Mouse (Mus musculus): Measurements from ENCODE around the gene Naa40.

Gene Naa40

GRCm38 (mm10) chr19:7240782-7241690, at the start of gene Naa40:
Gene Naa40, minus strand, starts transcription at chr19:7241183.
- DNase-seq (ENCODE audit: low spot score) = peak; percentile 93

- peak; percentile 62 for DNase-seq (ENCODE audit: low spot score)
Measured at GRCm38 (mm10) chr19:7289767-7290166, 48.8 kb upstream of the Naa40 start.

GRCm38 (mm10) chr19:7288288-7288687, 47.3 kb upstream of the Naa40 start:
- DNase-seq (ENCODE audit: low spot score) = no peak

GRCm38 (mm10) chr19:7286563-7287315, 45.8 kb upstream of the Naa40 start:
- DNase-seq (ENCODE audit: low spot score) = no peak

- no peak for DNase-seq (ENCODE audit: low spot score)
Measured at GRCm38 (mm10) chr19:7280557-7281330, 39.8 kb upstream of the Naa40 start.

GRCm38 (mm10) chr19:7279114-7279513, 38.1 kb upstream of the Naa40 start:
- peak; percentile 48 for DNase-seq (ENCODE audit: low spot score)

GRCm38 (mm10) chr19:7278200-7278906, 37.4 kb upstream of the Naa40 start:
- DNase-seq (ENCODE audit: low spot score) = peak; percentile 13

GRCm38 (mm10) chr19:7276796-7277195, 35.8 kb upstream of the Naa40 start:
- no peak for DNase-seq (ENCODE audit: low spot score)

GRCm38 (mm10) chr19:7276053-7276659, 35.2 kb upstream of the Naa40 start:
- no peak for DNase-seq (ENCODE audit: low spot score)

GRCm38 (mm10) chr19:7275131-7275789, 34.3 kb upstream of the Naa40 start:
- DNase-seq (ENCODE audit: low spot score) = peak; percentile 12

- DNase-seq (ENCODE audit: low spot score) = peak; percentile 12
Measured at GRCm38 (mm10) chr19:7274326-7274990, 33.5 kb upstream of the Naa40 start.

GRCm38 (mm10) chr19:7273486-7273885, 32.5 kb upstream of the Naa40 start:
- DNase-seq (ENCODE audit: low spot score) = no peak

GRCm38 (mm10) chr19:7269290-7270044, 28.5 kb upstream of the Naa40 start:
- DNase-seq (ENCODE audit: low spot score) = no peak

- DNase-seq (ENCODE audit: low spot score) = peak; percentile 81
Measured at GRCm38 (mm10) chr19:7268722-7269090, 27.7 kb upstream of the Naa40 start.

- DNase-seq (ENCODE audit: low spot score) = peak; percentile 80
Measured at GRCm38 (mm10) chr19:7267781-7268721, 27.1 kb upstream of the Naa40 start.

GRCm38 (mm10) chr19:7267091-7267741, 26.2 kb upstream of the Naa40 start, which contains the start of gene Rcor2:
Gene Rcor2, plus strand, starts transcription at chr19:7267325.
- peak; percentile 76 for DNase-seq (ENCODE audit: low spot score)

GRCm38 (mm10) chr19:7266421-7266831, 25.4 kb upstream of the Naa40 start:
- DNase-seq (ENCODE audit: low spot score) = no peak

Data from urinary bladder, postnatal 14 days (tissue).